Mouse (Mus musculus) NIH3T3 (cell line): ENCODE measurements around the gene Tnfrsf18.

Source experiments
- DNase-seq: peaks from one replicate; pipeline ENCODE4 v3.0.0-alpha.2; 2012; ENCODE audit warnings: low read depth

Gene Tnfrsf18

GRCm38 (mm10) chr4:156026013-156026412, at the start of gene Tnfrsf18:
TSS of gene Tnfrsf18 (plus strand) at chr4:156026164.
- DNase-seq, result no peak

GRCm38 (mm10) chr4:155981436-155982082, 44.4 kb upstream of the Tnfrsf18 start:
- DNase-seq, result no peak

- no peak for DNase-seq
Observed at GRCm38 (mm10) chr4:155983788-155984187, 42.2 kb upstream of the Tnfrsf18 start.

- DNase-seq, result peak; percentile 21
Observed at GRCm38 (mm10) chr4:155991211-155991907, 34.6 kb upstream of the Tnfrsf18 start.

GRCm38 (mm10) chr4:155991908-155992230, 34.1 kb upstream of the Tnfrsf18 start:
- DNase-seq, result no peak

GRCm38 (mm10) chr4:155992241-155992905, 33.6 kb upstream of the Tnfrsf18 start, which contains the start of the genes B3galt6 and Sdf4:
TSS of gene B3galt6 (minus strand) at chr4:155992649.
TSS of gene Sdf4 (plus strand) at chr4:155992872.
- peak; percentile 92 for DNase-seq

- DNase-seq, result peak; percentile 93
Observed at GRCm38 (mm10) chr4:155992906-155993547, 32.9 kb upstream of the Tnfrsf18 start.

GRCm38 (mm10) chr4:155993606-155994005, 32.4 kb upstream of the Tnfrsf18 start:
- DNase-seq, result no peak

GRCm38 (mm10) chr4:156004109-156004508, 21.9 kb upstream of the Tnfrsf18 start:
- no peak for DNase-seq

- DNase-seq, result no peak
Observed at GRCm38 (mm10) chr4:156008369-156008768, 17.6 kb upstream of the Tnfrsf18 start.

GRCm38 (mm10) chr4:156013637-156014036, 12.3 kb upstream of the Tnfrsf18 start, which contains the start of gene Tnfrsf4:
TSS of gene Tnfrsf4 (plus strand) at chr4:156013843.
- DNase-seq, result no peak

GRCm38 (mm10) chr4:156014436-156014835, 11.5 kb upstream of the Tnfrsf18 start:
- DNase-seq, result peak; percentile 18

- no peak for DNase-seq
Observed at GRCm38 (mm10) chr4:156019771-156020170, 6.2 kb upstream of the Tnfrsf18 start.

- no peak for DNase-seq
Observed at GRCm38 (mm10) chr4:156021381-156021780, 4.6 kb upstream of the Tnfrsf18 start.

GRCm38 (mm10) chr4:156021942-156022419, 4.0 kb upstream of the Tnfrsf18 start:
- no peak for DNase-seq

GRCm38 (mm10) chr4:156023520-156023919, 2.4 kb upstream of the Tnfrsf18 start:
- no peak for DNase-seq

- no peak for DNase-seq
Observed at GRCm38 (mm10) chr4:156024184-156024583, 1.8 kb upstream of the Tnfrsf18 start.

- DNase-seq, result no peak
Observed at GRCm38 (mm10) chr4:156028580-156028979, 2.6 kb downstream of the Tnfrsf18 start.

GRCm38 (mm10) chr4:156030651-156031118, 4.7 kb downstream of the Tnfrsf18 start:
- DNase-seq, result no peak

- no peak for DNase-seq
Observed at GRCm38 (mm10) chr4:156031255-156031592, 5.3 kb downstream of the Tnfrsf18 start.

GRCm38 (mm10) chr4:156031593-156032391, 5.8 kb downstream of the Tnfrsf18 start:
- peak; percentile 89 for DNase-seq
